Mouse (Mus musculus) MEL (cell line): ENCODE results near the gene Rhobtb1. TPM values are rescaled to one million over a fixed set of nuclear protein-coding genes. Genes with fewer than 3 reads are reported as not detected.

Source experiments
- DNase-seq: peaks from one replicate; pipeline ENCODE4 v3.0.0; 2011; ENCODE audit warnings: low read depth, low spot score
- H3K27ac ChIP-seq: 2 replicates; pipeline ENCODE4 v1.5.1; 2012; ENCODE audit warnings: low read depth, mild to moderate bottlenecking, control low read depth, low read length, moderate library complexity; ENCODE audit not compliant: control insufficient read depth
- H3K27me3 ChIP-seq, 2 experiments: fragments of 150-350 bp in 1 of 2; sonication (generic) in 1 of 2; 2 replicates each; pipeline ENCODE4 v1.6.1; 2012; ENCODE audit warnings: low read length in 2 of 2, mild to moderate bottlenecking in 2 of 2, improper control_type of control experiment in 1 of 2, moderate library complexity in 1 of 2; ENCODE audit not compliant: insufficient read depth in 2 of 2, control insufficient read depth in 1 of 2
- H3K36me3 ChIP-seq, 2 experiments: 2 replicates each; pipeline ENCODE4 v1.6.1; 2012 to 2014; ENCODE audit warnings: low read length in 2 of 2, improper control_type of control experiment in 1 of 2, inconsistent platforms in 1 of 2, mild to moderate bottlenecking in 1 of 2; ENCODE audit not compliant: insufficient read depth in 2 of 2, control insufficient read depth in 1 of 2
- H3K4me1 ChIP-seq, 2 experiments: fragments of 150-350 bp in 1 of 2; sonication (generic) in 1 of 2; 2 replicates each; pipeline ENCODE4 v1.6.1; 2012; ENCODE audit warnings: low read length in 2 of 2, improper control_type of control experiment in 1 of 2, mild to moderate bottlenecking in 1 of 2; ENCODE audit not compliant: insufficient read depth in 2 of 2, control insufficient read depth in 1 of 2
- H3K4me3 ChIP-seq, 2 experiments: fragments of 150-350 bp in 1 of 2; sonication (generic) in 1 of 2; 2 replicates each; pipeline ENCODE4 v1.5.1; 2012; ENCODE audit warnings: low read depth in 2 of 2, low read length in 2 of 2, mild to moderate bottlenecking in 2 of 2, moderate library complexity in 2 of 2, control low read depth in 1 of 2, improper control_type of control experiment in 1 of 2; ENCODE audit not compliant: control insufficient read depth in 1 of 2, insufficient read depth in 1 of 2
- H3K79me2 ChIP-seq: 2 replicates; pipeline ENCODE4 v1.6.1; 2012; ENCODE audit warnings: mild to moderate bottlenecking, low read length, moderate library complexity; ENCODE audit not compliant: control insufficient read depth, poor library complexity, insufficient read depth
- H3K9ac ChIP-seq: 2 replicates; pipeline ENCODE4 v1.6.1; 2012; ENCODE audit warnings: low read depth, mild to moderate bottlenecking, control low read depth, low read length, moderate library complexity; ENCODE audit not compliant: control insufficient read depth, poor library complexity, severe bottlenecking
- H3K9me3 ChIP-seq: fragments of 150-350 bp; sonication (generic); replicated peaks from 2 replicates; pipeline ENCODE4 v1.6.1; 2012; ENCODE audit warnings: mild to moderate bottlenecking, low read length, improper control_type of control experiment, moderate library complexity; ENCODE audit not compliant: insufficient read depth
- CTCF ChIP-seq, 3 experiments: IDR thresholded peaks in 2 of 3; conservative IDR thresholded peaks in 1 of 3; 2 replicates each; pipeline ENCODE4 v1.5.1; 2011 to 2012; ENCODE audit warnings: low read length in 3 of 3, low read depth in 2 of 3, mild to moderate bottlenecking in 2 of 3, improper control_type of control experiment in 1 of 3, inconsistent platforms in 1 of 3, mixed read lengths in 1 of 3, moderate library complexity in 1 of 3; ENCODE audit not compliant: control insufficient read depth in 1 of 3, insufficient read depth in 1 of 3, poor library complexity in 1 of 3, severe bottlenecking in 1 of 3
- EP300 ChIP-seq, 2 experiments: IDR thresholded peaks; 2 replicates each; pipeline ENCODE4 v1.6.1; 2011; ENCODE audit warnings: improper control_type of control experiment in 2 of 2, low read length in 2 of 2, low read depth in 1 of 2, mild to moderate bottlenecking in 1 of 2
- ETS1 ChIP-seq: IDR thresholded peaks from 2 replicates; pipeline ENCODE4 v1.6.1; 2012; ENCODE audit warnings: low read depth, mild to moderate bottlenecking, inconsistent platforms, low read length, improper control_type of control experiment, moderate library complexity
- HCFC1 ChIP-seq: IDR thresholded peaks from 2 replicates; pipeline ENCODE4 v1.6.1; 2012; ENCODE audit warnings: low read depth, mild to moderate bottlenecking, inconsistent platforms, low read length, improper control_type of control experiment, moderate library complexity
- JUND ChIP-seq: IDR thresholded peaks from 2 replicates; pipeline ENCODE4 v1.6.1; 2011; ENCODE audit warnings: low read depth, mild to moderate bottlenecking, improper control_type of control experiment, low read length
- MAFK ChIP-seq: IDR thresholded peaks from 2 replicates; pipeline ENCODE4 v1.6.1; 2011; ENCODE audit warnings: low read depth, mild to moderate bottlenecking, low read length, improper control_type of control experiment, borderline replicate concordance
- MEF2A ChIP-seq: IDR thresholded peaks from 2 replicates; pipeline ENCODE4 v1.6.1; 2014; ENCODE audit warnings: low read depth, mild to moderate bottlenecking, inconsistent platforms, low read length, improper control_type of control experiment; ENCODE audit not compliant: poor library complexity, insufficient replicate concordance, severe bottlenecking; ENCODE audit errors: extremely low read depth
- NELFE ChIP-seq: IDR thresholded peaks from 2 replicates; pipeline ENCODE4 v1.6.1; 2011; ENCODE audit warnings: low read depth, low read length, improper control_type of control experiment
- NRF1 ChIP-seq: IDR thresholded peaks from 2 replicates; pipeline ENCODE4 v1.6.1; 2014; ENCODE audit warnings: low read depth, mild to moderate bottlenecking, inconsistent platforms, low read length, improper control_type of control experiment, moderate library complexity; ENCODE audit not compliant: poor library complexity, insufficient read depth, severe bottlenecking
- POLR2A ChIP-seq, 2 experiments: IDR thresholded peaks; 2 replicates each; pipeline ENCODE4 v1.6.1; 2011 to 2012; ENCODE audit warnings: low read length in 2 of 2, mild to moderate bottlenecking in 2 of 2, control low read depth in 1 of 2, improper control_type of control experiment in 1 of 2, low read depth in 1 of 2, moderate library complexity in 1 of 2; ENCODE audit not compliant: control insufficient read depth in 1 of 2, insufficient read depth in 1 of 2, poor library complexity in 1 of 2
- POLR2AphosphoS5 ChIP-seq: IDR thresholded peaks from 2 replicates; pipeline ENCODE4 v1.6.1; 2012; ENCODE audit warnings: low read depth, borderline replicate concordance, mild to moderate bottlenecking, inconsistent platforms, low read length, moderate library complexity, mixed read lengths
- RCOR1 ChIP-seq: IDR thresholded peaks from 2 replicates; pipeline ENCODE4 v1.6.1; 2012; ENCODE audit warnings: low read depth, mild to moderate bottlenecking, inconsistent platforms, low read length, improper control_type of control experiment
- SIN3A ChIP-seq: IDR thresholded peaks from 2 replicates; pipeline ENCODE4 v1.6.1; 2012; ENCODE audit warnings: low read length, improper control_type of control experiment, inconsistent platforms
- TAL1 ChIP-seq: IDR thresholded peaks from 2 replicates; pipeline ENCODE4 v1.6.1; 2012; ENCODE audit warnings: mild to moderate bottlenecking, inconsistent platforms, low read length, moderate library complexity, mixed read lengths
- TBP ChIP-seq: IDR thresholded peaks from 2 replicates; pipeline ENCODE4 v1.8.0; 2011; ENCODE audit warnings: low read depth, low read length, improper control_type of control experiment
- TCF12 ChIP-seq: IDR thresholded peaks from 2 replicates; pipeline ENCODE4 v1.6.1; 2014; ENCODE audit warnings: low read depth, mild to moderate bottlenecking, inconsistent platforms, low read length, improper control_type of control experiment, moderate library complexity
- UBTF ChIP-seq: IDR thresholded peaks from 2 replicates; pipeline ENCODE4 v1.6.1; 2012; ENCODE audit warnings: low read depth, mild to moderate bottlenecking, inconsistent platforms, low read length, improper control_type of control experiment, moderate library complexity, borderline replicate concordance; ENCODE audit not compliant: insufficient read depth
- USF1 ChIP-seq: IDR thresholded peaks from 2 replicates; pipeline ENCODE4 v1.6.1; 2014; ENCODE audit warnings: low read depth, mild to moderate bottlenecking, inconsistent platforms, low read length, improper control_type of control experiment, moderate library complexity
- USF2 ChIP-seq, 2 experiments: IDR thresholded peaks; 2 replicates each; pipeline ENCODE4 v1.6.1; 2011 to 2012; ENCODE audit warnings: improper control_type of control experiment in 2 of 2, low read length in 2 of 2, borderline replicate concordance in 1 of 2, inconsistent platforms in 1 of 2, low read depth in 1 of 2, mild to moderate bottlenecking in 1 of 2; ENCODE audit not compliant: insufficient read depth in 1 of 2
- ZMIZ1 ChIP-seq: IDR thresholded peaks from 2 replicates; pipeline ENCODE4 v1.6.1; 2012; ENCODE audit warnings: low read depth, mild to moderate bottlenecking, inconsistent platforms, low read length, improper control_type of control experiment, moderate library complexity
- polyA plus RNA-seq, 2 experiments: library from polyadenylated mRNA; stranded (reverse) in 1 of 2; unstranded in 1 of 2; fragments of >175 nt in 1 of 2; fragments of >200 nt in 1 of 2; gene quantifications; 2 replicates each; pipeline versions ENCODE4 v1.2.1 to v1.2.4; 2012; ENCODE audit warnings: low replicate concordance in 2 of 2, low read depth in 1 of 2; ENCODE audit not compliant: insufficient read length in 2 of 2, insufficient read depth in 1 of 2, missing spikeins in 1 of 2
- total RNA-seq: library from RNA; depleted of rRNA; stranded (reverse); fragments of 300-350 nt; gene quantifications from 2 replicates; pipeline ENCODE4 v1.2.3, GENCODE M21; 2012

The Rhobtb1 gene
- total and polyA plus RNA-seq, 3 experiments: not detected

GRCm38 (mm10) chr10:69152971-69153370 lies 1.7 kb downstream of the Rhobtb1 start:
- no peak overlapping the region for H3K9ac ChIP-seq
- no peaks in the 10 kb centered on the region for H3K27me3 ChIP-seq
- no peak for DNase-seq
- H3K9me3 ChIP-seq: no peaks in the 10 kb centered on the region
- H3K36me3 ChIP-seq: no peaks in the 10 kb centered on the region
- H3K4me1 ChIP-seq: no peaks in the 10 kb centered on the region
- no peak overlapping the region for H3K4me3 ChIP-seq
- TF ChIP-seq JUND (no peak), POLR2AphosphoS5 (no peak), TBP (no peak), NRF1 (no peak), EP300 (IDR thresholded peaks at IDR 0.05; ENCODE audit: low read depth in 1 of 2, low read length in 2 of 2) (no peak), TCF12 (no peak), ZMIZ1 (no peak), HCFC1 (no peak), CTCF (IDR thresholded peaks at IDR 0.05 in 2 of 3, conservative IDR thresholded peaks at IDR 0.05 in 1 of 3; ENCODE audit: control insufficient read depth in 1 of 3, insufficient read depth in 1 of 3, low read depth in 2 of 3, low read length in 3 of 3, poor library complexity in 1 of 3, severe bottlenecking in 1 of 3) (no peak), MEF2A (no peak), MAFK (no peak), USF2 (IDR thresholded peaks at IDR 0.05; ENCODE audit: borderline replicate concordance in 1 of 2, insufficient read depth in 1 of 2, low read depth in 1 of 2, low read length in 2 of 2) (no peak), USF1 (no peak), NELFE (no peak), UBTF (no peak), SIN3A (no peak), ETS1 (no peak), POLR2A (IDR thresholded peaks at IDR 0.05; ENCODE audit: control insufficient read depth in 1 of 2, insufficient read depth in 1 of 2, low read depth in 1 of 2, low read length in 2 of 2, poor library complexity in 1 of 2) (no peak), TAL1 (no peak)
- H3K79me2 ChIP-seq: no peaks in the 10 kb centered on the region
- no peak overlapping the region for H3K27ac ChIP-seq

DNA sequence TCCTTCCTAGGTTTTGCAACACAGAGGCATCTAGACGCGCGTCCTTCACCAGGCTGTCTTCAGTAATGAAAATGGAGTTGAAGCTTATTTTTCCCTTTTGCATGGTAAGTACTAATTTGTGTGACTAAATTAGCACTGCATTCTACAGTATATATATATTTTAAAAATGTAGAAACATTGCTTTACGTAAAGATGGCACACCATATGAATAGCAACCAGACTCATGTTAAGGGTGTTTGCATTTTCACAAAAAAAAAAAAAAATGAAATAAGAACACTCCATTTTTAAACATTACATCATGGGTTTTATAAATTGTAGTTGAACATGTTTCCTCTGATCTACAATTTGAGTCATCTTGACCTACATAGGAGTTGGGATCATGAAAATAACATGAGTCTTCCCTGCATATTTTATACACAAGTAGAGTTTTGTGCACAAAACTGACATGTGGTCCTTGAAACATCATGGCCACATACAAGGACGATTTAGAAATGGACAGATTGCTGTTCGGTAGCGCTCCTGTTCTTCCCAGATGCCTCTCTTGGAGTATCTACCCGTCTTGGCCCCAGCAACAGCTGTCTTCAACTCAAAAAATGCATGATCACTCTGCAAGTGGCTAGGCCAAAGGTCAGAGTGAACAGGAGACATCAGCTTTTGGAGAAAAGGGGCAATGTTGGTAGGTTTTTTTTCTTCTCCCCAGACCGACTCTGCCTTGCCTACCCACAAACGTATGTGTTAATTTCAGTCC lies 4.4 kb downstream of the Rhobtb1 start:
- Histone ChIP-seq H3K27me3 (no peaks in the 10 kb centered on the region), H3K79me2 (no peaks in the 10 kb centered on the region), H3K4me3 (no peak overlapping the region), H3K27ac (no peak overlapping the region), H3K4me1 (no peaks in the 10 kb centered on the region)
- DNase-seq: no peak
- TF ChIP-seq TBP (no peak), RCOR1 (no peak), TAL1 (no peak)
- TF ChIP-seq, all 39 proteins: peak for 0
- Histone ChIP-seq H3K9ac (no peak overlapping the region), H3K9me3 (no peaks in the 10 kb centered on the region), H3K36me3 (no peaks in the 10 kb centered on the region)
